In genomic region chr8:83649699-83650098, GRCm38 (mm10) we compare ENCODE assay signal across 35 mouse cellular contexts.
"Had no signal": no experiment of that assay in that cellular context is flagged by ENCODE, and none has a peak within 500 bp of the region (broad histone marks: within the 10 kb centered on the region; RNA-seq: fewer than 3 reads in every experiment).

No protein-coding gene starts in this region.

- H3K36me3 ChIP-seq: heart, embryonic 13.5 days; heart, embryonic 15.5 days; hindbrain, embryonic 12.5 days; hindbrain, embryonic 13.5 days; hindbrain, embryonic 15.5 days; intestine, embryonic 15.5 days had no signal

- ATAC-seq: hindbrain, embryonic 16.5 days; hindbrain, postnatal 0 days; inflammation-experienced regulatory T-cells, adult 6 months; intestine, embryonic 15.5 days; intestine, embryonic 16.5 days; intestine, postnatal 0 days had no signal

- H3K9me3 ChIP-seq: heart, embryonic 10.5 days; heart, embryonic 13.5 days; heart, embryonic 15.5 days; hindbrain, embryonic 10.5 days; hindbrain, embryonic 12.5 days; hindbrain, embryonic 13.5 days; hindbrain, embryonic 15.5 days; intestine, embryonic 15.5 days; kidney, embryonic 15.5 days had no signal

- H3K4me3 ChIP-seq: heart, embryonic 10.5 days; heart, embryonic 12.5 days; heart, embryonic 13.5 days; heart, embryonic 15.5 days; hindbrain, embryonic 10.5 days; hindbrain, embryonic 12.5 days; hindbrain, embryonic 13.5 days; hindbrain, embryonic 15.5 days; intestine, embryonic 15.5 days; kidney, embryonic 15.5 days; layer of hippocampus, adult 2 months; left cerebral cortex, adult 2 months had no signal

- H3K27ac ChIP-seq: heart, embryonic 10.5 days; heart, embryonic 13.5 days; heart, embryonic 15.5 days; hindbrain, embryonic 10.5 days; hindbrain, embryonic 12.5 days; hindbrain, embryonic 13.5 days; hindbrain, embryonic 14.5 days; hindbrain, embryonic 15.5 days; hindbrain, postnatal 0 days; intestine, embryonic 15.5 days; kidney, embryonic 15.5 days; kidney, postnatal 0 days; layer of hippocampus, adult 2 months; left cerebral cortex, adult 2 months had no signal

- H3K9ac ChIP-seq: heart, embryonic 12.5 days; heart, embryonic 13.5 days; heart, embryonic 15.5 days; hindbrain, embryonic 12.5 days; hindbrain, embryonic 13.5 days; hindbrain, embryonic 14.5 days; hindbrain, embryonic 15.5 days; intestine, embryonic 15.5 days; kidney, embryonic 15.5 days had no signal

- H3K4me2 ChIP-seq: heart, embryonic 11.5 days; heart, embryonic 12.5 days; heart, embryonic 13.5 days; heart, embryonic 15.5 days; hindbrain, embryonic 12.5 days; hindbrain, embryonic 13.5 days; hindbrain, embryonic 14.5 days; hindbrain, embryonic 15.5 days; intestine, embryonic 15.5 days; kidney, embryonic 15.5 days had no signal

- DNase-seq: heart, postnatal 10 days; heart, postnatal 36 days; heart, postnatal 4 days; kidney, adult 11 months; kidney, adult 18-20 months; kidney, adult 2 months; kidney, adult 8-10 months; kidney, adult 9 months; kidney, postnatal 10 days; kidney, postnatal 14 days; kidney, postnatal 25 days; kidney, postnatal 36 days; kidney, postnatal 4 days; layer of hippocampus, adult 9-11 months; layer of hippocampus, postnatal 36 days had no signal

- H3K27me3 ChIP-seq: hindbrain, embryonic 12.5 days; hindbrain, embryonic 15.5 days; intestine, embryonic 15.5 days; kidney, embryonic 15.5 days had no signal
